Mouse (Mus musculus) C2C12 (cell line): ENCODE measurements at regions not wholly inside any gene's neighbourhood (a gene's known extent, or its start where the extent isn't known, plus 50 kb on each side); places are given as distances from the start of the nearest gene placed in this dataset.

Experiments
- H3K27me3 ChIP-seq: one replicate; pipeline ENCODE4 v1.6.1; 2011; ENCODE audit not compliant: control insufficient read depth, insufficient read depth, insufficient read length
- H3K36me3 ChIP-seq: one replicate; pipeline ENCODE4 v1.6.1; 2011; ENCODE audit not compliant: control insufficient read depth, insufficient read depth
- H3K4me3 ChIP-seq: one replicate; pipeline ENCODE4 v1.5.1; 2011; ENCODE audit warnings: mild to moderate bottlenecking, control low read depth; ENCODE audit not compliant: poor library complexity, insufficient read depth, severe bottlenecking
- H3K79me2 ChIP-seq: one replicate; pipeline ENCODE4 v1.6.1; 2011; ENCODE audit not compliant: control insufficient read depth, insufficient read depth
- H3K79me3 ChIP-seq: one replicate; pipeline ENCODE4 v1.6.1; 2011; ENCODE audit warnings: low read depth, control low read depth
- H3ac ChIP-seq: one replicate; pipeline ENCODE3; 2011; ENCODE audit warnings: low read depth; ENCODE audit not compliant: control insufficient read depth, insufficient read length
- CEBPB ChIP-seq: IDR thresholded peaks from one replicate; pipeline ENCODE4 v1.6.1; 2011; ENCODE audit warnings: low read depth, mild to moderate bottlenecking, control low read depth, moderate library complexity
- CTCF ChIP-seq: IDR thresholded peaks from one replicate; pipeline ENCODE4 v1.5.1; 2011; ENCODE audit not compliant: control insufficient read depth, insufficient read depth, insufficient read length
- FOSL1 ChIP-seq: IDR thresholded peaks from one replicate; pipeline ENCODE4 v1.8.0; 2011; ENCODE audit warnings: mild to moderate bottlenecking, low read length; ENCODE audit not compliant: poor library complexity, insufficient read depth, severe bottlenecking
- MAX ChIP-seq: IDR thresholded peaks from one replicate; pipeline ENCODE4 v1.6.1; 2011; ENCODE audit warnings: mild to moderate bottlenecking, control low read depth
- MYOD1 ChIP-seq: IDR thresholded peaks from one replicate; pipeline ENCODE4 v1.6.1; 2011; ENCODE audit warnings: low read depth; ENCODE audit not compliant: control insufficient read depth, insufficient read length
- MYOG ChIP-seq: IDR thresholded peaks from one replicate; pipeline ENCODE4 v1.6.1; 2011; ENCODE audit not compliant: control insufficient read depth, insufficient read length; ENCODE audit errors: extremely low read depth
- USF1 ChIP-seq: IDR thresholded peaks from one replicate; pipeline ENCODE4 v1.6.1; 2011; ENCODE audit warnings: low read depth, mild to moderate bottlenecking, control low read depth, moderate library complexity

- Histone ChIP-seq H3K4me3 (no peak overlapping the region), H3K36me3 (no peaks in the 10 kb centered on the region), H3K79me3 (no peaks in the 10 kb centered on the region), H3K79me2 (no peaks in the 10 kb centered on the region), H3ac (no peak overlapping the region), H3K27me3 (no peaks in the 10 kb centered on the region)
- TF ChIP-seq CEBPB = no peak
Measured at GRCm38 (mm10) chr3:136993473-136993872, 323.5 kb downstream of the Ppp3ca start.

GRCm38 (mm10) chr3:136994361-136995083, 324.6 kb downstream of the Ppp3ca start:
- H3K27me3 ChIP-seq = no peaks in the 10 kb centered on the region
- TF ChIP-seq CTCF (no peak), MAX (no peak), USF1 (no peak), MYOD1 (no peak), FOSL1 (no peak), MYOG (no peak), CEBPB (no peak)
- no peaks in the 10 kb centered on the region for H3K36me3 ChIP-seq
- H3ac ChIP-seq = no peak overlapping the region
- no peaks in the 10 kb centered on the region for H3K79me2 ChIP-seq
- H3K4me3 ChIP-seq = no peak overlapping the region
- H3K79me3 ChIP-seq = no peaks in the 10 kb centered on the region

- H3ac ChIP-seq = no peak overlapping the region
- H3K27me3 ChIP-seq = no peaks in the 10 kb centered on the region
- no peaks in the 10 kb centered on the region for H3K36me3 ChIP-seq
- TF ChIP-seq USF1 = no peak
- TF ChIP-seq MAX = no peak
- TF ChIP-seq FOSL1 = no peak
- no peak for TF ChIP-seq MYOD1
- TF ChIP-seq CTCF = no peak
- TF ChIP-seq CEBPB = no peak
- TF ChIP-seq MYOG = no peak
- H3K4me3 ChIP-seq = no peak overlapping the region
- H3K79me2 ChIP-seq = no peaks in the 10 kb centered on the region
- no peaks in the 10 kb centered on the region for H3K79me3 ChIP-seq
Measured at GRCm38 (mm10) chr3:136995611-136996335, 325.8 kb downstream of the Ppp3ca start.

GRCm38 (mm10) chr3:136996381-136996895, 326.5 kb downstream of the Ppp3ca start:
- no peak overlapping the region for H3K4me3 ChIP-seq
- no peak overlapping the region for H3ac ChIP-seq
- no peaks in the 10 kb centered on the region for H3K36me3 ChIP-seq
- no peaks in the 10 kb centered on the region for H3K27me3 ChIP-seq
- H3K79me2 ChIP-seq = no peaks in the 10 kb centered on the region
- H3K79me3 ChIP-seq = no peaks in the 10 kb centered on the region
- TF ChIP-seq CEBPB (no peak), CTCF (no peak)

GRCm38 (mm10) chr3:137011551-137011950, 329.3 kb upstream of the Emcn start:
- Histone ChIP-seq H3ac (no peak overlapping the region), H3K79me3 (no peaks in the 10 kb centered on the region), H3K79me2 (no peaks in the 10 kb centered on the region), H3K4me3 (no peak overlapping the region), H3K36me3 (no peaks in the 10 kb centered on the region), H3K27me3 (no peaks in the 10 kb centered on the region)
- TF ChIP-seq MAX = no peak
- TF ChIP-seq USF1 = no peak
- TF ChIP-seq CTCF = no peak
- TF ChIP-seq FOSL1 = no peak
- no peak for TF ChIP-seq MYOG
- TF ChIP-seq CEBPB = no peak
- TF ChIP-seq MYOD1 = no peak

GRCm38 (mm10) chr3:137014686-137015085, 326.2 kb upstream of the Emcn start:
- Histone ChIP-seq H3K79me2 (no peaks in the 10 kb centered on the region), H3K79me3 (no peaks in the 10 kb centered on the region), H3K4me3 (no peak overlapping the region), H3K36me3 (no peaks in the 10 kb centered on the region), H3K27me3 (no peaks in the 10 kb centered on the region), H3ac (no peak overlapping the region)
- TF ChIP-seq CEBPB (no peak), USF1 (no peak), MAX (no peak), FOSL1 (no peak), MYOD1 (no peak), CTCF (no peak), MYOG (no peak)
